Mouse (Mus musculus) 3T3-L1 (cell line): Measurements from ENCODE around the gene Tmcc3.

Source experiments
- DNase-seq: peaks from one replicate; pipeline ENCODE4 v3.0.0-alpha.2; 2015; ENCODE audit warnings: low read depth, low spot score

The Tmcc3 gene

GRCm38 (mm10) chr10:94630771-94631280, 319.1 kb downstream of the Tmcc3 start:
- peak; percentile 83 for DNase-seq

GRCm38 (mm10) chr10:94631541-94632113, 319.9 kb downstream of the Tmcc3 start:
- DNase-seq, result no peak

- DNase-seq, result no peak
These were observed 320.5 kb downstream of the Tmcc3 start for GRCm38 (mm10) chr10:94632245-94632644.

GRCm38 (mm10) chr10:94638599-94638998, 326.9 kb downstream of the Tmcc3 start:
- no peak for DNase-seq

GRCm38 (mm10) chr10:94639281-94639680, 327.5 kb downstream of the Tmcc3 start:
- DNase-seq, result no peak

- DNase-seq, result no peak
These were observed 328.3 kb downstream of the Tmcc3 start for GRCm38 (mm10) chr10:94640067-94640466.
